Mouse (Mus musculus): ENCODE measurements around the gene Grrp1. TPM values are rescaled to one million over a fixed set of nuclear protein-coding genes. Genes with fewer than 3 reads are reported as not detected.

The Grrp1 gene
- polyA plus RNA-seq, 1 experiment from 2014 or later = 6.7 TPM

GRCm38 (mm10) chr4:134268102-134268655 is 14.3 kb upstream of the Grrp1 start:
- no peaks in the 10 kb centered on the region for H3K9me3 ChIP-seq (replicated peaks)
- peaks cover 6% of the 10 kb centered on the region; the same call in 1 of the 2 replicates for H3K4me1 ChIP-seq
- no peak overlapping the region for H3K27ac ChIP-seq (replicated peaks)
- no peaks in the 10 kb centered on the region for H3K27me3 ChIP-seq
- no peak overlapping the region for H3K9ac ChIP-seq
- H3K4me2 ChIP-seq (replicated peaks) = no peak overlapping the region
- H3K4me3 ChIP-seq (replicated peaks) = no peak overlapping the region
- 85% methylated on average over 19 of the region's 19 CpGs for WGBS
- H3K36me3 ChIP-seq = no peaks in the 10 kb centered on the region
- no peak for ATAC-seq (ENCODE audit: insufficient number of reproducible peaks, low FRiP score, low TSS enrichment, low read depth)

- Histone ChIP-seq H3K4me1 (no peaks in the 10 kb centered on the region), H3K36me3 (no peaks in the 10 kb centered on the region), H3K9me3 (replicated peaks) (no peaks in the 10 kb centered on the region), H3K9ac (no peak overlapping the region), H3K4me3 (replicated peaks) (no peak overlapping the region), H3K27me3 (no peaks in the 10 kb centered on the region), H3K4me2 (replicated peaks) (no peak overlapping the region), H3K27ac (replicated peaks) (no peak overlapping the region)
- no peak for ATAC-seq (ENCODE audit: insufficient number of reproducible peaks, low FRiP score, low TSS enrichment, low read depth)
- 47% methylated on average over 9 of the region's 9 CpGs for WGBS
Observed at GRCm38 (mm10) chr4:134265860-134266585, 12.1 kb upstream of the Grrp1 start.

GRCm38 (mm10) chr4:134263191-134263590 is 9.3 kb upstream of the Grrp1 start:
- Histone ChIP-seq H3K9ac (no peak overlapping the region), H3K4me3 (replicated peaks) (no peak overlapping the region), H3K27me3 (no peaks in the 10 kb centered on the region), H3K36me3 (no peaks in the 10 kb centered on the region), H3K9me3 (replicated peaks) (no peaks in the 10 kb centered on the region), H3K4me1 (no peaks in the 10 kb centered on the region), H3K27ac (replicated peaks) (no peak overlapping the region), H3K4me2 (replicated peaks) (no peak overlapping the region)
- no peak for ATAC-seq (ENCODE audit: insufficient number of reproducible peaks, low FRiP score, low TSS enrichment, low read depth)
- 30% methylated on average over 6 of the region's 6 CpGs for WGBS

DNA sequence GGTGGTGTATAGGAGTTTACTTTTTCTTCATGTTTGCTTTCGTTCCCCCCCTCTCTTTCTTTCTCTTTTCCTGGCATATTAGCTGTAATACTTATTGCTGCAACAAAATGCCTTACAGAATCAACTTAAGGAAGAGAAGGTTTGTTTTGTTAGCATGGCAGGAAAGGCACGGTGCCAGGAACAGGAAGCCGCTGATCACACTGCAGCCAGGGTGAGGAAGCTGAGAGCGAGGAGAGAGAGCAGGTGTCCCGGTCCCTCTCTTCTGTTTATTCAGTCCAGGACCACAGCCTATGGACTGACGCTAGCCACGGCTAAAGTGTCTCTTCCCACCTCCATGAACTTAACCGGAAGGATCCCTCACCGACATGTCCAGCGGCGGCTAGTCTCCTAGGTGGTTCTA is 4.4 kb upstream of the Grrp1 start:
- H3K36me3 ChIP-seq = no peaks in the 10 kb centered on the region
- no peak overlapping the region for H3K4me3 ChIP-seq (replicated peaks)
- H3K4me1 ChIP-seq = peaks cover 36% of the 10 kb centered on the region
- no peak overlapping the region for H3K4me2 ChIP-seq (replicated peaks)
- H3K27ac ChIP-seq (replicated peaks) = no peak overlapping the region
- no peaks in the 10 kb centered on the region for H3K9me3 ChIP-seq (replicated peaks)
- H3K27me3 ChIP-seq = peaks cover 30% of the 10 kb centered on the region
- no peak overlapping the region for H3K9ac ChIP-seq
- 58% methylated on average over 11 of the region's 11 CpGs for WGBS
- no peak for ATAC-seq (ENCODE audit: insufficient number of reproducible peaks, low FRiP score, low TSS enrichment, low read depth)

GRCm38 (mm10) chr4:134257198-134258009 is 3.5 kb upstream of the Grrp1 start:
- no peak for ATAC-seq (ENCODE audit: insufficient number of reproducible peaks, low FRiP score, low TSS enrichment, low read depth)
- no peak overlapping the region for H3K4me2 ChIP-seq (replicated peaks)

GRCm38 (mm10) chr4:134256407-134257197 is 2.7 kb upstream of the Grrp1 start:
- no peak overlapping the region for H3K9ac ChIP-seq
- 21% methylated on average over 19 of the region's 19 CpGs for WGBS
- H3K27me3 ChIP-seq = peaks cover 48% of the 10 kb centered on the region
- no peak overlapping the region for H3K4me3 ChIP-seq (replicated peaks)
- ATAC-seq (ENCODE audit: insufficient number of reproducible peaks, low FRiP score, low TSS enrichment, low read depth) = no peak
- H3K27ac ChIP-seq (replicated peaks) = no peak overlapping the region; the same call in 1 of the 2 replicates
- H3K36me3 ChIP-seq = no peaks in the 10 kb centered on the region
- H3K4me2 ChIP-seq (replicated peaks) = no peak overlapping the region
- H3K4me1 ChIP-seq = peaks cover 44% of the 10 kb centered on the region
- no peaks in the 10 kb centered on the region for H3K9me3 ChIP-seq (replicated peaks)

More at GRCm38 (mm10) chr4:134257198-134258009, 3.5 kb upstream of the Grrp1 start:
- peaks cover 40% of the 10 kb centered on the region for H3K27me3 ChIP-seq
- 18% methylated on average over 11 of the region's 11 CpGs for WGBS
- H3K4me1 ChIP-seq = peaks cover 37% of the 10 kb centered on the region
- no peak overlapping the region for H3K9ac ChIP-seq
- no peak overlapping the region for H3K27ac ChIP-seq (replicated peaks)
- no peaks in the 10 kb centered on the region for H3K36me3 ChIP-seq
- no peaks in the 10 kb centered on the region for H3K9me3 ChIP-seq (replicated peaks)
- H3K4me3 ChIP-seq (replicated peaks) = no peak overlapping the region

DNA sequence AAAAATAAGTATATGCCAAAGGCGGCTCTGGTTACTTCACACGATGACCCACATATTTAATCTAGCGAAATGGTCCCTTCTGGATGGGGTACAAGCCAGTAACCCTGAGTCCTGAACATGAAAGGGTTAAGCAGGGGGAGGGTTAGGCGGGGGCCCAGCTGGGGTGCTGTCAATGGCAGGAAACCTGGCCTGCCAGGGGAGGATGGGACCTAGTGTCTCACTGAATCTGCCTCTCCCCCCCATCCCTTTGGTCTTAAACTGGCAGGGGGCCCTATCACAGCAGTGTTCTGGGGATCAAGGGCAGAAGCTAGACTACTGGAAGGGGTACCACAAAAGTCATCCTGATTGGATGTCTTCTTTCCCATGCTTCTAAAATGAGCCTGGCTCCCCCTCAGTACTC is 1.9 kb upstream of the Grrp1 start:
- Histone ChIP-seq H3K4me3 (replicated peaks) (no peak overlapping the region), H3K27ac (replicated peaks) (no peak overlapping the region), H3K27me3 (peaks cover 55% of the 10 kb centered on the region), H3K4me2 (replicated peaks) (no peak overlapping the region), H3K36me3 (no peaks in the 10 kb centered on the region), H3K9me3 (replicated peaks) (no peaks in the 10 kb centered on the region), H3K4me1 (peaks cover 52% of the 10 kb centered on the region), H3K9ac (no peak overlapping the region)
- WGBS = 37% methylated on average over 4 of the region's 4 CpGs
- ATAC-seq (ENCODE audit: insufficient number of reproducible peaks, low FRiP score, low TSS enrichment, low read depth) = no peak

DNA sequence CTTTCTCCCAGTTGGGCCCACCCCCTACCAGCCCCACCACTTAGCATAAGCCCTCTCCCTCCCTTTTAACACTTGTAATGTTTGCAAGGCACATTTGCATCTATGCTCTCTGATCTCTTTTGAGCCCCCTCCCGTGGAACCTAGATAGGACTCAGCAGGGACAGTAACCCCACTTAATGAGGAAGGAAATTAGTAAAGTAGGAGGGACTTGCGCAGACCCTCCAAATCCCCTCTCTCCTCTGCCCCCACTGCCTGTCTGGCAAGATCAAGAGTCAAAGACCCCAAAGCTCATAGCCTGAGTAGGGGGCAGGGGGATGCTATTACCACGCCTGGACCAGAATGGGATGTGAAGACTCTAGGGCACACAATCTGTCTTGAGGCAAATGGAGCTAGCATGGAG is 929 bp upstream of the Grrp1 start:
- H3K4me2 ChIP-seq (replicated peaks) = no peak overlapping the region
- H3K27me3 ChIP-seq = peaks cover 66% of the 10 kb centered on the region
- no peak overlapping the region for H3K9ac ChIP-seq
- H3K36me3 ChIP-seq = no peaks in the 10 kb centered on the region
- no peak overlapping the region for H3K4me3 ChIP-seq (replicated peaks)
- ATAC-seq (ENCODE audit: insufficient number of reproducible peaks, low FRiP score, low TSS enrichment, low read depth) = no peak
- peaks cover 62% of the 10 kb centered on the region for H3K4me1 ChIP-seq
- H3K9me3 ChIP-seq (replicated peaks) = no peaks in the 10 kb centered on the region
- 31% methylated on average over 3 of the region's 3 CpGs for WGBS
- no peak overlapping the region for H3K27ac ChIP-seq (replicated peaks)

DNA sequence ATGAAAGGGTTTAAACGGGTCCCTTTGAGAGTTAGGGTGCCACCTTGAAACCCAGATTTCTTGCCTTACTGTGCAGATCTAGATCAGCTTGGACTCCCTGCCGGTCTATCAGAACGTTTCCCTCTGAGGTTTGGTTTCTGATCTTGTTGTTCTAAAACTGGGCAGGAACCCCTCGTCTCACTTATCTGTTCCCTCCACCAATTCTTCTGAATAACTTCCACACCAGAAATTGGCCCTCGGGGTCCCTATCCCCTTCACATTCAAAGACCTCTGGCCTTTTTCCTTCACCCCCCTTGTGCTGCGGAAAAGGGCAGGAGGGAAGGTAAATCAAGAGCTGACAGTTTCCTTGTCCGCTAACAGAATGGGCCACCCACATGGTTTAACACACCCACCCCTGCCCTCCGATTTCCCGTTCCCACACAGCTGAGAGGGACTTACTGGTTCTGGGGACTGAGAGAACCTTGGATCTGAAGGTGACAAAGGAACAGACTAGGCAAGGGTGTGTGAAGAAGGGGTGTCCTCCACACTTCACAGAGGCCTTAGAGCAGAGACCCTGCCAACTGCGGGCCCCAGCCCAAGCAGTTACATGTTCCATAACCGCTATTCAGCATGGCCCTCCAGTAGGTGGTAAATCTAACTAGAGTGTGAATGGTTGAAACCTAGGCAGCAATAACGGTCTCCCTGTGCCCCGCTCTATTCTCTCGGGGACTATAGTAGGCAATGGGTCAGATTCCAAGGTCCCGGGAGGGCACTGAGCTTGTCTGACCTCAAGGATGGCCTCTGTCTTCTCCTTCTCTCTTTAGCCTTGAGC is 790 bp downstream of the Grrp1 start:
- peak overlapping the region; percentile 48 for H3K4me3 ChIP-seq (replicated peaks)
- H3K4me2 ChIP-seq (replicated peaks) = peak overlapping the region; percentile 33; the same call in 1 of the 2 replicates
- H3K36me3 ChIP-seq = no peaks in the 10 kb centered on the region
- peaks cover 66% of the 10 kb centered on the region for H3K4me1 ChIP-seq
- H3K27me3 ChIP-seq = peaks cover 82% of the 10 kb centered on the region
- ATAC-seq (ENCODE audit: insufficient number of reproducible peaks, low FRiP score, low TSS enrichment, low read depth) = no peak
- H3K9me3 ChIP-seq (replicated peaks) = no peaks in the 10 kb centered on the region
- H3K27ac ChIP-seq (replicated peaks) = peak overlapping the region; percentile 51; the same call in 1 of the 2 replicates
- H3K9ac ChIP-seq = no peak overlapping the region
- WGBS = 23% methylated on average over 15 of the region's 15 CpGs

DNA sequence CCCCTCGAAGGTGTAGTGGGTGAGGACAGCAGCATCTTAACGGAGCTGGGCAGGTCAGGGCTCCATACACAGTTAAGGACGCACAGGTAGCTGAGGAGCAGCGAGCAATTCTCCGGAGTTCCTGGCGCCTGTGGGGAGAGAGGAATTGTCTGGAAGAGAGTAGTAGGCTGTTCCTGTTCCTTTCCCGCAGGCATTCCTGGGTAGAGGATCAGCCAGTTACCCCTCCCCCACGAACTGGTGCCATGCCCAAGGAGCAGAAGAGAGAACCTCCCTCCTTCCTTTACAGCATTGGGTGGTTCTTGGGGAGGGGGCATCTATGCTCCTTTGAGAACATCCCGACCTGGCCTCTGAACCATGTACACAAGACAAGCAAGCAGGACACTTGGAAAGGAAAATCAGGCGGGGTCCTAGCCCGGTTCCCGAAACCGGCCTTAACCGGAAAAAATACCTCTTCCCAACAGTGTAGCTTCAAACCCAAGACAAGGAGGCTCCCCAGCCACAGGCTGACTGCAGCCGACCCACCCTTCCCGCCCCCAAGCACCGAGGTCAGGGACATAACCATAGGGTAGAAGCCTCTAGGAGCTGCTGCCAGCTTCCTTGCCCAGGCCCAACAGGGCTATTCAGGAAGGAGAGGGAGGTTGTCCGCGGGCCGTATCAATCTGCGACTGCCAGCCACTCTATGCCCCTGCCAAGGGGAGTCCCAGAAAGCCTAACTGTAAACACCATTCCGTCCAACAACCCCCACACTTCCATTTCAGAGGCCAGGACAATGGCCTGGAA is 1.6 kb downstream of the Grrp1 start:
- Histone ChIP-seq H3K9ac (no peak overlapping the region), H3K9me3 (replicated peaks) (no peaks in the 10 kb centered on the region), H3K4me2 (replicated peaks) (peak overlapping the region; percentile 90), H3K27ac (replicated peaks) (no peak overlapping the region), H3K36me3 (no peaks in the 10 kb centered on the region), H3K4me1 (peaks cover 60% of the 10 kb centered on the region), H3K27me3 (peaks cover 90% of the 10 kb centered on the region), H3K4me3 (replicated peaks) (peak overlapping the region; percentile 48)
- ATAC-seq (ENCODE audit: insufficient number of reproducible peaks, low FRiP score, low TSS enrichment, low read depth) = no peak
- 14% methylated on average over 22 of the region's 22 CpGs for WGBS
